Mouse (Mus musculus): ENCODE measurements at regions not wholly inside any gene's neighbourhood (a gene's known extent, or its start where the extent isn't known, plus 50 kb on each side); places are given as distances from the start of the nearest gene placed in this dataset.

- DNase-seq, result peak; percentile 66 to 73
Observed at GRCm38 (mm10) chr9:34143131-34143795, 342.4 kb upstream of the Kirrel3 start.

GRCm38 (mm10) chr9:34155240-34156019 lies 330.3 kb upstream of the Kirrel3 start:
- peak; percentile 33 to 51 for DNase-seq

DNA sequence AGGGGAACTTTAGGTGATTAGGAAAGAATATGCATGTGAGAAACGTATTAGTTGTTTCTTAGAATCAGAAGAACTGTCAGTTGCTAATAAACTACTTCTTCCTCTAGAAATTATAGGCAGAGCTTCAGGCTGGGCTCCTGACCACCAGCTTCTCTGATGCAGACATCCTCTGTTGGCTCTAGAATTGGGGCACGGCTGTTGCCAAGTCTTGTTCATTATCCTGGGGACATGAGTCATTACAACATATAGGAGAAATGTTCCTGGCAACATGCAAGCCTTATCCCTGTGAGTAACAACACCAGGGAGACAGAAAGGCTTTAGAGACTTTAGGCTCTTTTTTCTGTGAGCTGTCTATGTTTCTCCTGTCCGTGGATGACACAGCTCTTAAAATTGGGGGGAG lies 329.1 kb upstream of the Kirrel3 start:
- DNase-seq, result peak; percentile 51 to 61

- no peak for DNase-seq
Observed at GRCm38 (mm10) chr9:34161119-34161518, 324.6 kb upstream of the Kirrel3 start.

GRCm38 (mm10) chr9:34186314-34186713 lies 299.4 kb upstream of the Kirrel3 start:
- no peak for DNase-seq

GRCm38 (mm10) chr9:34192542-34192941 lies 293.2 kb upstream of the Kirrel3 start:
- no peak for DNase-seq

DNA sequence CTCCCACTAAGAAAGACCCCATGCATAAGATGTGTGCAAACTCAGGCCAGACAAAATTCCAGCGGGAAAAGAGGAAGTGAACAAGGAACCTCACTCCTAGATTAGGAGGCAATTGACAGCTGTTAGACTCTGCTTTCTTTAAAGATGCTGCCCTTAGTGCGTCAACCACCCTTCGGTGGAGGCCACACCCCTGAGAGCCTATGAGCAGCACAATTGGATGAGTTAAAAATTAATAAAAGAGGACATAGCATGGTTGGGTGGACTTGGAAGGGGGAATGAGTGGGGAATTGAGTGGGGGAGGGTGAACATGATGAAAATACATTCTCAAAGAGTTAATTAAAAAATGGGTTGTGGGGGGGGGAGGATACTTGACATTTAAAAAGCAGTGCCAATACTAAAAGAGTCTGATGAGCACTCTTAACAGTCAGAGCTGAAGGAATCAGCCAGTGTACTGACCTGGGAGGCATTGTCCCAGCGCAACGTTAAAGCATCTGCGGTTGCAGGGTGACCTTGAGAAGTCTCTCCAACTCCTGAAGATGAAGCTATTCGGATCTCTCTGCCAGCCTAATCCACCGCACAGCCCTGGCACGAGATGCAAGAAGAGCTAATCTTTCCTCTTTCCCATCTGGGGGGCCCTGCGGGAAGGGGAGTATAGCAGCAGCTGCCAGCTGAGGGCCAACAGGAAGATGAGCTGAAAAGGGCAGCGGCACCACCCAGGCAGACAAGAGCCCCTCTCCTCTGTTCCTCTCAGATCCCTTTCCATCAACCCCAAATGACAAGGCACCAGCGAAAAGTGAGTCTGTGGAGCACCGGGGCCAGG lies 283.4 kb upstream of the Kirrel3 start:
- DNase-seq, result peak; percentile 71 to 83

DNA sequence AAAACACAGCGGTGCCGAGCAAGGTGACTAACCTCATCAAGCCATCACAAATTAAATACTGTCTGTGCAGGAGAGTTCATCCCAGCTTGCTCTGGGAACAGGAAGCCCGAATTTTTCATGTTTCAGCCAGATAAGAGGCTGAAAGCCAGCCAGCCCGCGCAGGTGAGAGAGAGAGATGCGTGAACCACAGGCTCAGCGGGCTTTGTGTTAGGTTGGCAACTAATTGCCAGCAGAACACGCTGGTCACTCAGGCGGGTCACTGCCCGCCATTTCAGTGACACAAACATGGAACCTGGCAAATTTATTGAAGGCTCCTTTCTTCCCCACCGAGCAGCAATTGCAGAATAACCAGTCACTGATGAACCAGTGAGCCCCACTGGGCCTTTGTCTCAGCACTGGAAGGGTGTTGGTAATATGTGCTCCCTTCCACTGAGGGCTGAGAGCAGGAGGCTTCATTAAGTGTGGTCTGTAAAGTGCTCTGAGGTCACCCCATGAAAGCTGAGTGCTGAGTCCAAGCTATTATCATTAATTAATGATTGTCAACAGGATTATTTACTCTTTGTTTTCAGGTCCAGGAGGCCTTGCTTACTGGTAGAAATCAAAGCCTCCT lies 282.6 kb upstream of the Kirrel3 start:
- DNase-seq, result peak; percentile 62 to 66

- peak; percentile 8 to 20 for DNase-seq
Observed at GRCm38 (mm10) chr9:34203624-34204365, 281.9 kb upstream of the Kirrel3 start.

DNA sequence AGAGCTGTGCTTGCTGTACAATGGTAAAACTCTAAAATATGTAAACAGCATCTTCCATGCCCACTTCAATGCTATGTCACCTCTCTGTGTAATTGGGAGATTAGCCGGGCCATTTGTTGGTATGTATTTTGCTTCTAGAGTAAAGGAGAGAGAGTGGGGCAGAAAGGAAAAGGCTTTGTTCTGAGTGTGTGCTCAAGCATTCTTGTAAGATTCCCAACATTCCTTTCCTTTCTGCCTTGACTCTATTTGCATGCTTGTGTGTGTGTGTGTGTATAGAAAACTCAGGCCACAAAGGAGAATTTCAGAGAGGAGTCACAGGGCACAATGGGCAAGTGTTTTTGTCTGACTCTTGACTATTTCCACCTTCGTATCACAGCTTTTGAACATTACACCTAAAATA lies 281.2 kb upstream of the Kirrel3 start:
- DNase-seq, result no peak

GRCm38 (mm10) chr9:34231561-34231960 lies 254.1 kb upstream of the Kirrel3 start:
- DNase-seq, result no peak

GRCm38 (mm10) chr9:34234734-34235133 lies 251.0 kb upstream of the Kirrel3 start:
- no peak for DNase-seq

DNA sequence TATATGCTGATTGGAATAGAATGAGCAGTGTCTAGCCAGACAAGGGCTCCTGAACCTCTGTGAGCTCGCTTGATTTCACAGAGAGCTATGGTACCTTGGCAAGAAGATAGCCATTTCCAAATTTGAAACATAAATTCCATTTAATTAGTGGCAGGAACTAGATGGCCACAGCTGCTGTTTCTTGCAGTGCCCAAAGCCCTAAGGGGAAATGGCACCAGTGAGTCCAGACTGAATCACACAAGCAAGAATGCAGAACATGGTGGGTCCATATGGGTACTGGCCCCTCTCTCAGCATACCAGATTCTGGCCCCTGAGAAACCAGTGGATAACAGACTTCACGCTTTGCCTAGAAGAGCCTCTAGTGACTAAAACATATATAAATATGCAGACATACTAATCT lies 246.2 kb upstream of the Kirrel3 start:
- peak; percentile 38 to 49 for DNase-seq

DNA sequence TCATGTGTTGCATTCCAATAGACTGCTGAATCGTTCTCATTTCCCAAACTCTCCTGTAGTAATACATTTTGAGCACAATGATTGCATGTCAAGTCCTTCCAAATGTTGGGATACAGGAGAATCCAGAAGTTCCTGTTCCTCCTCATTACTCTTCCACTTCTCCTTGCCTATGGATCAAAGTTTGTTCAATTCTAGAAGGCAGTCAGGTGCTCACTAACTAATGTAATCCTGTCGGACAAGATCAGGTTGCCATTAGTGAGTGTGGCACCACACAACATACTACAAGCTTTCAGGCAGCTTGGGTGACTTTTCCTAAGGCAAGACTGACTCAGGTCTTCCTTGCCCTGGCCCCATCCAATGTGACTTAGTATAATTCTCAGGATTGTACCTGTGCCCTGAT lies 242.0 kb upstream of the Kirrel3 start:
- no peak for DNase-seq

GRCm38 (mm10) chr9:34244576-34244975 lies 241.1 kb upstream of the Kirrel3 start:
- DNase-seq, result peak; percentile 75

DNA sequence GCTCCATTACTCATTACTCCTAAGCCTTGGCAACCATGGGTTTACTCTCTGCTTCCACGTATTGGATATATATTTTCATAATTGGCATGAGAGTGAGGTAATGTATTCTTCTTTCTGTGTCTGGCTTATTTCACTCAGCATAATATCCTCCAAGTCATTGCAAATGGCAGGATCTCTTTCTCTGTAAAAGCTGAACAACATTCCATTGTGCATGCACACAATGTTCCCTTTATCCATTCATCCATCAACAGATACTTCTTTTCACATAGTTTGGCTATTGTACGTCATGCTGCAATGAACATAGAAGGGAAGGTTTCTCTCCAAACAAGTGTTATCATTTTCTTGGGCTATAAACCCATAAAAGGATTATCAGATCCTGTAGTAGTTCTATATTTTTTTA lies 232.9 kb upstream of the Kirrel3 start:
- no peak for DNase-seq

DNA sequence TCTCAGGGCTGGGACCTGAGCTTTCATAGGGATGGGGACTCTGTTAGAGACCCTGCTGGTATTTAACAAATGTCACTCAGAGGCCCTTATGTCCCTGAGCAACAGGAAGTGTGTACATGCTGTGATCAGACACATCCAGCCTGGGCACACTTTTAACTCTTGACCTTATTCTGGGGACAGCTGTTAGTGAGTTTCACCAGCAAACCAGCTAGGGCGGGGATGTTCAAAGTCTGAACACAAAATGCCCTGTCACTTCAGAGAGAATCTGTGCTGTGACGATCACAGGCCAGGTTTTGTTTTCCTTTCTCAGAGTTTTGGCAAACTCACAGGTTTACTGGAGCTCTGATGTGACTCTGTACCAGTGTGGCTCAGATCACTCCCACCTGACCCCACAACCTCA lies 227.2 kb upstream of the Kirrel3 start:
- no peak for DNase-seq

DNA sequence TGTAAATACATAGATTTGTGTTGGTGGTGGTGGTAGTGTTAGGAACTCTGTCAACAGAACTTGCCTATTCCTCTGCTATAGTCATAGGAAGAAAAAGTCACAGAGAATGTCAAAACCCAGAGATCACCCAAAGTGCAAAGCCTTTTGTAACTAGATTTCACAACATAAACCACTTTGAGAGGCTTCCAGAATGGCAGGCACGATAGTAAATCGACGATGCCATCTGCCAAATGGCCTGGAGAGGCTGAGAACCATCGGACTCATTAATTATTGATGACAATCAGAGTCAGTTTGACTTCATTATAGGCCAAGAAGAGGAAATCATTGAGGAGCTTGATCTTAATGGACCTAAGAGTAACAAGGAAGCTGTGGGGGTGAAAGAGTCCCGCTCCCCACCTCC lies 207.6 kb upstream of the Kirrel3 start:
- no peak for DNase-seq

GRCm38 (mm10) chr9:34279386-34279785 lies 206.3 kb upstream of the Kirrel3 start:
- DNase-seq, result no peak

GRCm38 (mm10) chr9:34279906-34280305 lies 205.8 kb upstream of the Kirrel3 start:
- DNase-seq, result no peak

GRCm38 (mm10) chr9:34280311-34281208 lies 205.1 kb upstream of the Kirrel3 start:
- DNase-seq, result no peak

Data from cerebellum, postnatal 10 days (tissue).